Mouse (Mus musculus) urinary bladder, postnatal 25 days (tissue): ENCODE data around the gene Cdh26.

ENCODE experiments used
- DNase-seq: peaks from one replicate; pipeline ENCODE4 v3.0.0; 2022; ENCODE audit warnings: low spot score

The Cdh26 gene

DNA sequence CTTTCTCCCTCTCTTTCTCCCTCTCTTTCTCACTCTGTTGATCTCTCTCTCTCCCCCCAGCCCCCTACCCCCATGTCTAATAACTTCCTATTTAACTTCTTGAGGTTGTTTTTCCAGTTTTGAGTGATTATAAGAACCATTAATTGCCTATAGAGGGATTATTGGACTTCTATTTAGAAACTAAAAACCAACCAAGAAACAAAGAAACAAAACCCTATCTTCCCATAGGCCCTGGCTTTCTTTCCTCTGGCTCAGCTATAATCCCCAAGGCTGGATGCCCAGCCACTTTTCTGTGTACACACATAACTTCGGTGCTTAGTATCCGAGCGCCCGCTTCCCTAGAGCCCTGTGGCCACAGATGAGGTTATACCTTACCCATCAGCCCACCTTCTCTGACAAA, at the start of gene Cdh26:
Cdh26 (plus strand) TSS at position 301 of the 400 bp plus-strand sequence.
- DNase-seq, result no peak

DNA sequence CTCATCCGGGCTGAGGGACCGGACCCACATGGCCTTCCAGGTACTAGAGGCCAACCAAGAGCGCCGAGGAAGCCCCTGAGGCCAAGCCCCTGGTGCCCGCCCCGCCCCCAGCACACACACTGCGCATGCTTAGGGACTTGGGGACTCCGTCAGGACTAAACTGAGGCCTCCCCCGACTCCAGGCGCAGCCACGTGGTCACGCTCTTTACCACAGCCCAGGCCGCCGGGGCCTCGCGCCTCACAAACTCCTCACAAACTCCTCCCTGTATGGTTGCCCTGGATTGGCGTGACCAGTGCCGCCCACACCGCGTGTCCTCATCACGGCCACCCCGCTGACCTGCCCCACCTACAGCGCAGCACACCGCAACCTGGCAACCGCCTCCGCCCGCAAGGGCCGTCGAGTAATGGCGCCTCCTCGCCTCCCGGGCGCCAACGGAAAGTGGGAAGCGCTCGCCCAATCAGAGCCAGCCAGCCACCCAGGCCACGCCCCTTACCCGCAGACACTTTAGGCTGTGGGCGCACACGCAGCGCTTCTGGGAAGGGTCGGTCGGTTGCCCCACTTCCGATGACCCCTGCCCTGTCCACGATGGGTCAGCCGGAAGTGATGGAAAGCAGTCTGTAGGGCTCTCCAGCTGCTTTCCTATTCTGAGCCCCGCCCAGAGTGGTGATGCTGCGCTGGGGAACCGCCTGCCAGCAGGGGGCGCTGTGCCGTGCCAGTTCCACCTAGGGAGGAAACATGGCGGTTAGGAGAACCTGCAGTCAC, 23.1 kb upstream of the Cdh26 start, which contains the start of gene Sycp2:
Sycp2 (minus strand) TSS at position 633 of the 763 bp plus-strand sequence.
- DNase-seq, result no peak

DNA sequence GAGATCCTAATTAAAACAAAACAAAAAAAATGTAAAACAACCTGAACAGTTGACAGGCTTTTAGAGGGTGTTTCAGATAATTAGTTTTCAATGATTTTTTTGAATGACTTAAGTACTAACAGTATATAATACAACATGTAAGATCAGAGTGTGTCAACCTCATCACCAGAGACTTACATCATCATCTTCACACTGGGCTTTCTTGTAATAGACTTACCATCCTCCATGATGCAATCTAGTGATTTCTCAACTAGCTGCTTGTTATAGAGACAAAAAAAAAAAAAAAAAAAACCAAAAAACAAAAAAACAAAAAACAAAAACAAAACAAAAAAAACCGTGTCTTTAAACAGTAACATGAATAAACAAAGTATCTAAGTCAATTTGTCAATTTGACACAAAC, 21.3 kb upstream of the Cdh26 start:
- no peak for DNase-seq

DNA sequence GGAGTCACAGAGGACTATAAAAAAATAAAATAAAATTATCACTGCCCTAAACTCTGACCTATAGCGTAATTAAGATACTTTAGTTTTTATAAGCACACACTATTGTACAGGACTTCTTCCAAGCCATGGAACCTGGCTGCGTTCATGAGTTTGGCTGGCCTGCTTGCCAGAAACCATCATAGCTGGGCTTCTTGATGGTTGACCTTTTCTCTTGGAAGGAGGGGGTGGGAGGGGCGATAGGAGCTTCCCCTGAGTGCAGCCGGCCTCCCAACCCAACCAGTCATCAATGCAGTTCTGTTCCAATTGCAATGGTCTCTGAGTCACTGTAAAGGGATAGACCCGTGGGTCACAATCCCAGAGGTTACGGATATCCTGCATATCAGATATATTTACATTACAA, 20.0 kb upstream of the Cdh26 start:
- no peak for DNase-seq

DNA sequence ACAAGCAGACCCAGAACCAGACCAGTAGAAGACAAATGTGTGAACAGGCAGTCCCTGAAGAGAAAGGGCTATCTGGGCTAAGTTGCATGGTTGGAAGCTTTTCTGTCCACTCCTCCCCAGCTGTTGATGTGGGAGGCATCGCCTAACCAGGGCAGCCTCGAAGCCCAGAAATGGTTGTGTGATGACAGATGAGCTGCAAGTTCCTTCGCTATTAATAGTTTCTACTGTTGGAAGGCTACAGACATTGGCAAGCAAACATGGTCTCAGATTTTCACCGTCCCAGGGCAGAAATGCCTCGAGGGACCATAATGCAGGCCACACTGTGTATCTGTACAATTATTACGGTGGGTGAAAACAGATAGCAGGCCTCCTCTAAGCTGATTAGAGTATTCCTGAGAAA, 17.7 kb upstream of the Cdh26 start:
- no peak for DNase-seq

DNA sequence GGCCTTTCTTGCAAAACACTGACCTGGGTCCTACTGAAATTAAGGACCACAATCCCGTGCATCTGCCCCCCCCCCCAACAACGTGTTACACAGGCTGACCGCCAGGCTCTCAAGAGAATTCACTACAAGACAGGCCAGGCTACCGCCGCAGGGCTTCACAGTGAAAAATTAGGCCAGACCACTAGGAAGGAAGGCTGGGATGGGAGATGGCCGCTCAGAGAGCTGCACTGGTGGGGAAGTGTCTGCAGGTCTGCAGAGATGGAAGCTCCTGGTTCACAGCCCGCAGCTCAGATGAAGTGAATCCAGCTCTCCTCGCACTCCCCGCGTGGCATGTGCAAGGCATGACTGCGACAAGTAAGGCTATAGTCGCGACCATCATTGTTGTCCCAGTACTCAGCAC, 17.2 kb upstream of the Cdh26 start:
- DNase-seq, result no peak

DNA sequence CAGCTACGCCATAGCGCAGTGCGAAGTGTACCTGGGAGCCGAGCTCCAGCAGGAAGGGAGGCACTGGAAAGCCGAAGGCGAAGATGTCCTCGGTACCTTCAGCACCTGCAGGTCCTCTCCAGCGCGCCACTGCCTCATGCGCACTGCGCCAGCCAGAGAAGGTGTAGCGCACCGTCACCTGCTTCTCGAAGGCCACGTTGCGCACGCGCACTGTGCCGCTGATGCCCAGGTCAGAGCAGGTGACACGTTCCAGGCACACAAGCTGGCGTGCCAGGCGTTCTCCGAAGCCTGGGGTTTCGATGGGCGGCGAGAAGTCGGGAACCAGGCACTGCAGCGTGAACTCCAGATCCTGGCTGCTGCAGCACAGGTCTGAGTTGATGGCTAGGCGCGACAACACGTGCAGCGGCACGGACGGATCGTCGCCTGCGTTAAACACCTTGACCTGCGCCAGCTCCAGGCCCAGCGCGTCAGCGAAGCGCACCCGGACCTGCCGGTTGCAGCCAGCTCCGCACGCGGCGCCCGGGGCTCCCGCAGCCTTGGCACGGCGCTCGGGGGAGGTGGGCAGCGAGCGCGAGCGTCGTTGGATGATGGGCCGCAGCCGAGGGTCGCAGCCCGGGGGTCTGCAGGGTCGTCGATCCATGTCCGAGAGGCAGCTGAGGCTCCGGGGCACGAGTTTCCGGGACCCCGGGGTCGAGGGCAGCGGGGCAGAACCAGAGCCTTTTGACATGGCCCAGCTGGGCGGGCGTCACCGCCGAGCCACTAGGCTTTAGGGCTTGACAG, 16.7 kb upstream of the Cdh26 start:
- DNase-seq, result no peak

DNA sequence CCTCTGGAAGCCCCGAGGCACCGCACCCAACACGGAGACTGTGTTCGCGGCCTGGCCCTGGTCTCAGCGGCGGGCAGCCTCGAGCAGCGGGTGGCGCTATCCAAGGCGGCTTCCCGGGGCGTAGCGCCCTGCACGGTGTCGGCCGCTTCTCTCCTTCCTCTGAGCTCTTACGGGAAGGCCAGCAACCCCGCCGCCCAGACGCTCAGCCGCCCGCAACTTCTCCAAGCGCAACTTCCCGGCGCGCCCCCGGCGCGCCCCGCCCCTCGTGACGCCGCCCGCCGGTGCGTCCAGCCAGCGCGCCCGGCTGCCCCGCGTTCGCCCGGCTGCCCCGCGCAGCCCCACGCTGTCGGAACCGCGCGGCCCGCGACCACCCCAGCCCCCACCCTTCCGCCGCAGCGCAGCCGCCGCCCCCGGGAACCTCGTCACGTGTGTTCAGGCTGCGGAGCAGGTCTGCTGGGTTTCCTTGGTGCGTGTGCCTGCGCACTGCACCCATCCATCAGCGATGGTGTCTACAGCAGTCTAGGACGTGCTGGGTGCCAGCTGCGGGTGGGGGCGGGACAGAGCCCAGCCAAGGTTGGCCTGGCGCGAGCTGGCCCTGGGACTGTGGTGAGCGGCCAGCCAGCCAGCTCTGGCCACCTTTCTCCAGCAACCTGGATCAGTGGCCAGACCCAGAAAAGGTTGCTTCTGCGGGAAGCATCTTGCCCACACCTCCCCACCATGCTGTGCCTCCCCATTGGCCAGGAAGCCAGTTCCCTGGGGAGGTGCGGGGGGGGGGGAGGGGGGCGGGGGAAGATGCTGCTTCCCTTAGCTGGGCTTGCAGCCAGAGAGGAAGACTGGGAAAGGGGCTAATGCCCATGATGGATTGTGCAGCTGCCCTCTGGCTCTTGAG, 15.8 kb upstream of the Cdh26 start, which contains the start of the genes Ppp1r3d and Fam217b:
Ppp1r3d (minus strand) TSS at position 212 of the 889 bp plus-strand sequence.
Fam217b (plus strand) TSS at position 264 of the 889 bp plus-strand sequence.
- peak; percentile 29 for DNase-seq

DNA sequence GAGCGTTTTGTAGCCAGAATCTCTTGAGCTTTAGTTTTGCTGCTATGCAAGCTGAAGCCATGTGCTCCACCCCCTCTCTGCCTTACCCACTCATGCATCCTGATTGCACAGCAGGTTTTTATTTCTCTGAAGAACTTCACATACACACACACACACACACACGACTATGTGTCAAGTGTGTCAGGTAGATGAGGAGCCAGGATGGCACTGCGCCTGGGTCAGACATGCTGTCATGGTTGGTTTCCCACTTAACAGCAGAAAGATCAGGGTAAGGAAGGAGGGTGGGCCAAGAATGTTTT, 15.2 kb upstream of the Cdh26 start:
- no peak for DNase-seq

DNA sequence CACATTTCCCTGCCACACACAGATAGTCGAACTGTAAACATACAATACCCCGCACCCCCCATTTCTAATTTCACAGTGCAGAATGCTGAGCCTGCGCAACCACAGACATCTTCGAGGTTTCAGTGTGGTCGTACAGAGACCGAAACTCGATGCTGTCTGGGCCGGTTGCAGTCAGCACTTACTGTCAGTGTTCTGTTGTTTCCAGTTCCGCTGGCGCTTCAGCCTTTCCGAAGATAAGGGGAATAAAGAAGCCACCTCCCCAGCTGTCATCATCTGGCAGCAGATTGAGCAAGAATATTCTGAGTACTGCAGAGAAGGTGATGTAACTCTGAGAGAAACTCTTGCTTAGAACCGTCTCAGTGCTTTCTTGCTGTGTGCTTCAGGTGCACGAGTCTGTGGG, 13.9 kb upstream of the Cdh26 start:
- no peak for DNase-seq

DNA sequence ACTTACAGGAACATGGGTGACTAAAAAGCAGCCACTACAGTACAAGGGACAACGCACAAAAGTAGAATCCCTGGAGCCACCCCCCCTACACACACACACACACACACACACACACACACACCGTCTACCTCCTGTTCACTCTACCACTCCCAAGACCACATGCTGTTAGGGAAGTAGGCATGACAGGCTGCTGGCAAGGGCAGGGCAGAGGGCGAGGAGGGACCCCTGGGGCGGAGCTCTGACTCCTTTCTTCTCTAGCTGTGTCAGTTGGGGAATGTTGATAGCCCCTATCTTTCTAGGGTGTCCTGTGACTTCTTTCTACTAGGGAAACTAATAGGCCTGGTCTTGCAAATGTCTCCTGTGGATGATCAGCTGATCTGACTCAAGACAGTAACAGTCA, 13.4 kb upstream of the Cdh26 start:
- no peak for DNase-seq

DNA sequence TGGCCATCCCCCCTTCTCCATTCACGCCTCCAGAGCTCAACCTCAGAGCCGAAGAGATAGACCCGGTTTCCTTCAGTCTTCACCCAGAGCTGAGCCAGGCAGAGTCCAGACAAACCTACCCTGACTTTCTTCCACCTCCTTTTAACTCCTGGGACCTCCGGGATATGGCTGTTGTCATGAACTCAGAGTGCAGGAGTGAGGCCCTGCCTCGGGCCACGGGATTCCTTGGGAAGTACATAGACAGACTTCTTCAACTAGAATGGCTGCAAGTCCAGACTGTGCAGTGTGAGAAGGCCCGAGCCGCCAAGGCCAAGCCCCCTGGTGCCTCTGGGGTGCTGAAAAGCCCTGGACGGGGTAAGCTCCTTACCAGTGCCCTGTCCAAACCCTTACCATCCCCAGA, 9.8 kb upstream of the Cdh26 start:
- no peak for DNase-seq

DNA sequence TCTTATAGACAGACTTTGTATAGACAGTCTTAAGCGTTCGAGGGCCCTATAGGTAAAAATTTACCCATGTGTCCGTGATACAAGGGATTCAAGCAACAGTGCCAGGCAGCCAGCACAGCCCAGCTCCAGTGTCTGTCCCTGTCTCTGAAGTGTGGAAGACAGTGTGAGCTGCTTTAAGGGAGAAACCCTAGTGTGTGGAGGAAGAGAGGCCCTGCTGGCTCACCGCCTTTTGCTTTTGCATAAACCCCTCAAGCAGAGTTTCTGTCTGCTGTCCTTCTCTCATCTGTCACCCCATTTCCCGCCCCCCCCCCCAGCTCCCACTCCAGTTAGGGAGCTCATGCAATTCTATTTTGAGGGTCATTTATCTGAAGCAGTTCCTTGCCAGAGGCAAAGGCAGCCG, 8.7 kb upstream of the Cdh26 start:
- no peak for DNase-seq

DNA sequence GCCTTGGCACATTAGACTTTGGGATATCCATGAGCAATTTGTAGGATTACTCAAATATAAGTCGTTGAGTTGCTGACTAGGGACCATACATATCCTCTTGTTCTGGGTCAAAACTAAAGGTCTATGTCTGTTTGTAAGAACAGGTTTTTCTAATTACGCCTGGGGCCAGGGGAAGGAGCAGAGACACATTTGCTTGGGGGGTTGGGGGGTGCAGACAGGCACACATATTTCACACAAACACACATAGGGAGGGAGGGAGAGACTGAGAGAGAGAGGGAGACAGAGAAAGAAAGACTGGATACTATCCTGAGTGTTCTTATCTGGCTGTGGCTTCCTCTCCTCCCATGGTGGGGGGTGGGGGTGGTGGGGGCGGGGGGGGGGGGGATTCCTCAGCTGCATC, 8.1 kb upstream of the Cdh26 start:
- no peak for DNase-seq

DNA sequence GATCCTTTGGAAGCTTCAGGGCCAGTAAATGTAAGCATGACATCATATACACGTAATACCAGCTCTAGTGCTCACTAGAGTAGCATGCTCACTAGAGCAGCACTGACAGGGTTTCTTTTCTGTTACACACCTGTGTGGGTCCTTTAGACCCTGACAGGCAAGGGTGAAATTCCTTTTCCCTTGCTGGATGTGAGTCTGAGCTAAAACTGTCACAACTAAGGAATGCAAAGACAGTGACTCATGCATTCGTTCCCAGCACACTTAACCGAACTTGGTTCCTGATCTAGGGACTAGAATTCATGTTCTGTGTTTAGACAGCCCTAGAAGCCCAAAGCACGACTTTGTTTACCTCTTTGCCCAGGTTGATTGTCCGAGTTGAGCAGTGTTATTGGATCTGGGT, 7.1 kb upstream of the Cdh26 start:
- no peak for DNase-seq

DNA sequence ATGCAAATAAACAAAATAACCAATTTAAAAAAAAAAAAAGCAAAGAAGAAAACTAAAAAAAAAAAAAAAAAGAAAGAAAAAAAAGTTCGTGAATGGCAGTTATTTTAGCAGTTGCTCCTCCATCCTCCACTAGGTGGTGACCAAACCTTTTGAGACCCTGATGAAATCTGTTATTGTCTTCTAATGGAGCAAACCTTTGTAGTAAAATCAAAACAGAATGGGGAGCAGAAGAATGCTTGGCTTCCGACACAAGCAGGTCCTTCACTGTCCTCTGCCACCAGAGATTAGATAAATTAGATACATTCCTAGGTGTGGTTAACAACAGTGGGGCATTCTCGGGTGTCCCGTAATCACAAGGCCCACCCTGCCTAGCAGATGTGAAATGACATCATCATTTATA, 4.1 kb upstream of the Cdh26 start:
- no peak for DNase-seq

DNA sequence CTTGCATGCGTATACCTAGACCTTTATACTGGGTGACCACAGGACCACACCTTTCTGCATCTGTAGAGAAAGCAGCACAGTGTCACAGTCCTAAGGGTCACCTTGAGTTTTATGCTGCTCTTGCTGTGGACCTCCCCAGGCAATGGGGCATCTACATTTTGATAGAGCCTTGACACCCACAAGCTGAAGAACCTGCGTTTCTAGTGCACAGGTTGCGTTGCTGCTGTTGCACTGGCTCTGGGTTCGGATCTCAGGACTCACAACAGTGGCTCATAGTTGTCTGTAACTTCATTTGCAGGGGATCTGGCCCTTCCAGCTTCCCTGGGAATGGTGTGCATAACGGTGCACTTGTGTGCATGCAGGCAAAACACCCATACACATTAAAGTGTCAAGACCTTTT, 3.1 kb upstream of the Cdh26 start:
- no peak for DNase-seq

DNA sequence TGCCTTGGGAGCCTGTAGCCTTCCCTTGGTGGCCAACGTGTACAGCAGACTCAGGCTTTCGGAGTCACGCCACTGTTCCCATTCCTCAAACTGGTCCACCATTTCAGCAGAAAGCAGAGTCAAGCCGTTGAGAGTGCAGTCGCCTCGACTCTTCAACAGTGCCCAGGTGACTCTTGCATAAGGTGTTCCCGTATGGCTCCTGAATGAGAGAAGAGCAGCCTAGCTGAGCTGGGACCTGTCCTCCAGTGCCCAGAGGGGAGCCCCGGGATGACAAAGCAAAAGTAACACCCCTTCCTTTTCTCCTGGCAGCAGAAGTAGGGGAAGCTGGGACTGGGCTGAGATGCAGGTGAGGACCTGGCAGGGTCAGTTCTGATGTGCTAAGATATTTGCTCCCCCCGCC, 2.1 kb upstream of the Cdh26 start:
- no peak for DNase-seq

DNA sequence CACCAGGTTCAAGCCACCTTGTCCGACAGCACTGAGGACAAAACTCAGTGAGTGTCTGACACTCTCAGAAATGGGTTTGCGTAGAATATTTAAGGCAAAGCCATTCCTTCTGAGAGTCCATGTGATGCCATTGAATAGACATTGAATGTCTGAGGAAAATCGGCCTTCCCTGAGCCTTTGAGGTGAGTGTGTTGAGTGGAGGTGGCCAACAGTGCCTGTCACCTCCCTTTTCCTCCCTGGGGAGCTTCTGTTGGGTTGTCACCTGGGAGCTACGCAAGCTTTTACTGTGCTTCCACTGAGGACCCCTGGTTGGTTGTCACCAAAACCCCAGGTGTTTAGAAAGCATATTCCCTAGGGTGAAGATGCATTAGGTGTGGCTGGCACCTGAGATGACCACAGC, 1.7 kb upstream of the Cdh26 start:
- DNase-seq, result no peak

DNA sequence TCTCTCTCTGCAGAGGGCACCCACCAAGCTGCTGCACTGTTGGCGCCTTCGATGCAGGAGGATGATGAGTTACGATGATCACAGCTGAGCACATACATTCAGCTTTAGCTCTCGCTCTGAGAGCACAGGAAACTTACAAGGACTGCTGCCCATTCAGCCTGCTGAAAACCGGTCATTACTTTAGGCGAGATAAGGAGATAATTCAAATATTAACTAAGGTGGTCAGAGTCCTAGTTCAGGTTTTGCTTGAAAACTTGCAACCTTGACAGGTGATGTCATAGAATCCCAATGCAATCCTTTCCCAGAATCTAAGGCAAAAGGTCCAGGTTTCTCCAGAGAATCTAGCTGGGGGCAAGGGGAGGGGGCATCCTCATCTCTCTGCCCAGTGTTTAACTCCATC, 905 bp upstream of the Cdh26 start:
- no peak for DNase-seq

DNA sequence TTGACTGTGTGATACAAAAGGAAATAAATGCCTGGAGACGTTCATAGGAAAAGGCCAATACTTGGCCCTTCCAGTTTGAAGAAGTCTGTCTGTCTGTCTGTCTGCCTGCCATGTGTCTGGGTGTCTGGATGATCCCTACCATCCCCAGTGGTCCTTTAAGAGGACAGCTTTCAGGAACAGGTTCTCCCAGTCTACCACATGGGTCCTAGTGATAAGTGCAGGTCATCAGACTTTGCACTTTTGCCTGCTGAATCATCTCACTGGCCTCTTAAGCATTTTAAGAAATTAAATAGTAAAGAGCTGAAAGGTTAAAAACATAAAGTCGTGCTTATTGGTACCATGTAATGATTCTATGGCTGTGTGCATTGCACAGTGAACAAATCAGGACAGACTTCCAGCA, 3.2 kb downstream of the Cdh26 start:
- DNase-seq, result no peak

DNA sequence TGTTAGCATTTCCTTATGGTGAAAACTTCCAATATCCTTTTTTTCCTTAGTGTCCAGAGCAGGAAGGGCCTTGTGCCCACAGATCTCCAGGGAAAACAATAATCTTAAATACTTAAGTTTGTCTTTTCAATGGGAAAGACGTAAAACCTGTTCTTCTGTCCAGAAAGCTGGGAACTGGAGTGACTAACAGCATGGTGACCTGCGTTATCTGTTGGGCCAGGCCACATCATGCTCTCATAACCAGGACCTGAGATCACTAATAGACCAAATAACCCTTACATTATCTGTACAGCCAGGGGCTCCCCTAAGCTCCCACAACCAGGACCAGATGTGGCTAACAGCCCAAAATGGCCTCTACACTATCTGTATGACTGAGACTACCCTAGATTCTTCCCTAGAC, 3.6 kb downstream of the Cdh26 start:
- no peak for DNase-seq

DNA sequence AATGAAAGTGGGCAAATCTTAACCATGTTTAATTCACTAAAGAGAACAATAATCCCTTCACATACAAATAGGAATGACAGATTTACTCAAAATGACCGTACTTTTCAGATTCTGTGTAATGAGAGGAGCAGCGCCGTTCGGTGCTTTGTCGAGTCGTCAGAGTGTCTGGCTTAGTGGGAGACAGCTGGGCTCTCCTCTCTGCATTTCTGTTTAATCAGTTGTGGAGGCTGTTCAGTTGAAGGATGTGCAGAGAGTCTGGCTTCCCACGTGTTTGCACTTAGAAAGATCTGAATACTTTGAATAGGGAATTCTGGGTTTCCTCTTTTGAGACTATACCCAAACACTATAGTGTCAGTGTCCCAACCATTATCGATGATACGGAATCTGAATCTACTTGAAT, 7.0 kb downstream of the Cdh26 start:
- no peak for DNase-seq
